10 mouse cellular contexts compared by ENCODE assay signal in genomic region chr12:89395121-89395792, GRCm38 (mm10).
A peak's percentile ranks its signal among the peaks of the same experiment; 100 is the strongest.
DNase-seq lines count a peak whose midpoint lies in the region; ATAC-seq and TF ChIP-seq lines count a peak whose summit lies in the region.
"Had no signal": no experiment of that assay in that cellular context is flagged by ENCODE, and none has a peak within 500 bp of the region (broad histone marks: within the 10 kb centered on the region; RNA-seq: fewer than 3 reads in every experiment).

No protein-coding gene starts in this region.

- no peaks in the 10 kb centered on the region for H3K36me3 ChIP-seq in lung, postnatal 0 days (ENCODE audit: insufficient read depth, low read length)
- no peaks in the 10 kb centered on the region for H3K36me3 ChIP-seq in stomach, postnatal 0 days (ENCODE audit: control insufficient read depth, insufficient read depth, low read length)
- H3K36me3 ChIP-seq: hindbrain, embryonic 15.5 days had no signal

- no peaks in the 10 kb centered on the region for H3K4me1 ChIP-seq in cerebellum, adult 2 months (ENCODE audit: control insufficient read depth, insufficient read depth, low read length)
- H3K4me1 ChIP-seq in lung, postnatal 0 days (ENCODE audit: insufficient read depth, low read depth, low read length), result no peaks in the 10 kb centered on the region
- no peaks in the 10 kb centered on the region for H3K4me1 ChIP-seq in stomach, postnatal 0 days (replicated peaks; ENCODE audit: control insufficient read depth, insufficient read depth)
- H3K4me1 ChIP-seq: hindbrain, embryonic 15.5 days had no signal

- TF ChIP-seq POLR2A in cerebellum, adult 2 months (IDR thresholded peaks at IDR 0.05; ENCODE audit: borderline replicate concordance, insufficient read depth, low read length), result no peak

- no peak for ATAC-seq in lung, postnatal 0 days
- no peak for ATAC-seq in stomach, postnatal 0 days (ENCODE audit: low FRiP score, low TSS enrichment)

- H3K4me2 ChIP-seq in lung, postnatal 0 days (replicated peaks; ENCODE audit: low read depth, low read length), result no peak overlapping the region
- H3K4me2 ChIP-seq in stomach, postnatal 0 days (replicated peaks; ENCODE audit: low read depth), result no peak overlapping the region
- H3K4me2 ChIP-seq: hindbrain, embryonic 15.5 days had no signal

- no peaks in the 10 kb centered on the region for H3K9me3 ChIP-seq in lung, postnatal 0 days (ENCODE audit: low read length)
- H3K9me3 ChIP-seq in stomach, postnatal 0 days (ENCODE audit: control insufficient read depth, low read length), result no peaks in the 10 kb centered on the region
- H3K9me3 ChIP-seq: hindbrain, embryonic 15.5 days had no signal

- no peak overlapping the region for H3K27ac ChIP-seq in cerebellum, adult 2 months (ENCODE audit: insufficient read depth, low read length)
- H3K27ac ChIP-seq in lung, postnatal 0 days (ENCODE audit: low read length), result no peak overlapping the region
- H3K27ac ChIP-seq in stomach, postnatal 0 days (replicated peaks), result no peak overlapping the region
- H3K27ac ChIP-seq: hindbrain, embryonic 15.5 days had no signal

- no peak overlapping the region for H3K9ac ChIP-seq in lung, postnatal 0 days (replicated peaks; ENCODE audit: low read depth)
- no peak overlapping the region for H3K9ac ChIP-seq in stomach, postnatal 0 days (ENCODE audit: low read length)
- H3K9ac ChIP-seq: hindbrain, embryonic 15.5 days had no signal

- no peak for DNase-seq in cerebellum, adult 2 months
- DNase-seq in cerebellum, adult 9-10 months, result no peak
- DNase-seq in lung, postnatal 0 days (ENCODE audit: low spot score), result peak; percentile 21
- DNase-seq in lung, adult 18-20 months, result no peak
- DNase-seq in left cerebral cortex, adult 9 months (ENCODE audit: low spot score in 2 of 2), result peak; percentile 49 to 52
- DNase-seq in stomach, postnatal 0 days (ENCODE audit: low spot score), result no peak
- no peak for DNase-seq in kidney, postnatal 25 days
- DNase-seq in kidney, adult 18-20 months, result no peak
- DNase-seq: B cell, adult 2 months had no signal

- no peaks in the 10 kb centered on the region for H3K27me3 ChIP-seq in cerebellum, adult 2 months (ENCODE audit: control insufficient read depth, insufficient read depth, low read length)
- no peaks in the 10 kb centered on the region for H3K27me3 ChIP-seq in lung, postnatal 0 days (replicated peaks; ENCODE audit: insufficient read depth, low read length)
- H3K27me3 ChIP-seq in stomach, postnatal 0 days (ENCODE audit: control insufficient read depth, insufficient read depth, low read length), result no peaks in the 10 kb centered on the region
- H3K27me3 ChIP-seq: hindbrain, embryonic 15.5 days had no signal

- no peak for TF ChIP-seq EP300 in lung, postnatal 0 days (IDR thresholded peaks at IDR 0.05)
- no peak for TF ChIP-seq EP300 in stomach, postnatal 0 days (optimal IDR thresholded peaks at IDR 0.05)

- TF ChIP-seq CTCF in cerebellum, adult 2 months (IDR thresholded peaks at IDR 0.05; ENCODE audit: borderline replicate concordance, insufficient read depth, low read depth, low read length), result peak; percentile 32
- peak; percentile 71 for TF ChIP-seq CTCF in lung, postnatal 0 days (IDR thresholded peaks at IDR 0.05)
- TF ChIP-seq CTCF in stomach, postnatal 0 days (IDR thresholded peaks at IDR 0.05; ENCODE audit: low read depth), result peak; percentile 83

- 50% methylated on average over 3 of the region's 3 CpGs for WGBS in cerebellum, adult 2 months
- 48% methylated on average over 3 of the region's 3 CpGs for WGBS in lung, postnatal 0 days
- WGBS in stomach, postnatal 0 days, result 47% methylated on average over 3 of the region's 3 CpGs

- H3K4me3 ChIP-seq in cerebellum, adult 2 months (replicated peaks; ENCODE audit: insufficient read depth, low read depth, low read length), result no peak overlapping the region
- no peak overlapping the region for H3K4me3 ChIP-seq in lung, postnatal 0 days (ENCODE audit: low read depth, low read length)
- H3K4me3 ChIP-seq in stomach, postnatal 0 days (ENCODE audit: low read depth, low read length), result no peak overlapping the region
- H3K4me3 ChIP-seq: hindbrain, embryonic 15.5 days had no signal

Comparison
In these comparisons a context has a peak if more than half of its experiments do, and no peak if none do; other contexts are left out.
1. DNase-seq: peak in lung, postnatal 0 days (single experiment) and left cerebral cortex, adult 9 months (2 of 2); none in cerebellum, adult 2 months (0 of 2), cerebellum, adult 9-10 months (single experiment), lung, adult 18-20 months (0 of 2), stomach, postnatal 0 days (single experiment), kidney, postnatal 25 days (0 of 2) and kidney, adult 18-20 months (single experiment).
2. CTCF ChIP-seq: peak in every context shown above with its lines; median percentile 83 in stomach, postnatal 0 days; 71 in lung, postnatal 0 days; 32 in cerebellum, adult 2 months.